Mouse (Mus musculus): ENCODE results near the gene Gm10447.

DNA sequence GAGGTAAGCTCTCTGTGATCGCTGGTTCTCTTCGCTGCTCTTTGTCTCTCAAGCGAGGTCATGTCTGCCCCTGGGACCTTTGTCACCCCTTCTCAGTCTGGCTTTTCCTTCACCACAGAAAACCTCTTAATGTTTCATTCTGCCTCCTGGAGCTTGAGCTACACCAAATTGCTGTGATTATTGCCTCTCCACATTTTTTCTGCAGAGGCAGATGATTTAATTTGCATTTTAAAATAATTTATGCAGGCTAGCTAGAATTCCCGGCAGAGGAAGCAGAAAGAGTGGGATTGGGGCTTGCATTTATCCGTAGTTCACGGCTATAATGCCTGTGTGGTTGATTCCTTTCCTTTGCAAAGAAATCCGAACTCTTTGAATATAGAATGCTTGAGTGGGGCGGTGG lies 18.7 kb upstream of the Gm10447 start:
- TF ChIP-seq CTCF (IDR thresholded peaks at IDR 0.05; ENCODE audit: borderline replicate concordance, insufficient read depth, low read length) (no peak), POLR2A (IDR thresholded peaks at IDR 0.05; ENCODE audit: low read depth, low read length) (no peak)
